Mouse (Mus musculus): ENCODE measurements around the gene Rprd1b. TPM values are rescaled to one million over a fixed set of nuclear protein-coding genes. Genes with fewer than 3 reads are reported as not detected.

Gene Rprd1b
- 10 to 100 TPM; 29.2 to 37.1 TPM for total RNA-seq (2021)
- long read RNA-seq, experiment 1, full-length matches to known transcripts = 4 of 24 reads
- long read RNA-seq, experiment 1, partial matches to known transcripts = 18 of 24 reads
- long read RNA-seq, experiment 1, other reads (novel, unspliced or antisense) = 2 of 24 reads
- long read RNA-seq, experiment 2, full-length matches to known transcripts = 6 of 14 reads
- long read RNA-seq, experiment 2, partial matches to known transcripts = 1 of 14 reads
- long read RNA-seq, experiment 2, other reads (novel, unspliced or antisense) = 7 of 14 reads

- DNase-seq = peak; percentile 94 to 95
Measured at GRCm38 (mm10) chr2:158028354-158028863, at the start of gene Rprd1b, which contains the start of gene Tti1. Gene Rprd1b (plus strand): TSS chr2:158028497. Gene Tti1 (minus strand): TSS chr2:158028433.

GRCm38 (mm10) chr2:157979241-157979640, 49.1 kb upstream of the Rprd1b start:
- DNase-seq = no peak

GRCm38 (mm10) chr2:157982727-157983126, 45.6 kb upstream of the Rprd1b start:
- no peak for DNase-seq

- DNase-seq = no peak
Measured at GRCm38 (mm10) chr2:157983276-157983675, 45.0 kb upstream of the Rprd1b start.

- DNase-seq = no peak
Measured at GRCm38 (mm10) chr2:157985611-157986010, 42.7 kb upstream of the Rprd1b start.

GRCm38 (mm10) chr2:157986235-157986634, 42.1 kb upstream of the Rprd1b start:
- no peak for DNase-seq

- DNase-seq = no peak
Measured at GRCm38 (mm10) chr2:157988416-157989190, 39.7 kb upstream of the Rprd1b start.

GRCm38 (mm10) chr2:157989946-157990345, 38.4 kb upstream of the Rprd1b start:
- DNase-seq = peak in 1 of 2 experiments; percentile 5

GRCm38 (mm10) chr2:157991026-157991425, 37.3 kb upstream of the Rprd1b start:
- no peak for DNase-seq

GRCm38 (mm10) chr2:157992501-157992900, 35.8 kb upstream of the Rprd1b start:
- DNase-seq = no peak

GRCm38 (mm10) chr2:157998817-157999216, 29.5 kb upstream of the Rprd1b start:
- no peak for DNase-seq

- no peak for DNase-seq
Measured at GRCm38 (mm10) chr2:158004620-158005019, 23.7 kb upstream of the Rprd1b start.

GRCm38 (mm10) chr2:158005641-158006040, 22.7 kb upstream of the Rprd1b start:
- DNase-seq = no peak

GRCm38 (mm10) chr2:158009373-158009772, 18.9 kb upstream of the Rprd1b start:
- DNase-seq = no peak

GRCm38 (mm10) chr2:158012608-158013007, 15.7 kb upstream of the Rprd1b start:
- DNase-seq = no peak

- DNase-seq = peak in 1 of 2 experiments; percentile 19
Measured at GRCm38 (mm10) chr2:158017330-158017729, 11.0 kb upstream of the Rprd1b start.

- DNase-seq = no peak
Measured at GRCm38 (mm10) chr2:158027855-158028353, 393 bp upstream of the Rprd1b start.

- DNase-seq = no peak
Measured at GRCm38 (mm10) chr2:158030007-158030406, 1.7 kb downstream of the Rprd1b start.

- no peak for DNase-seq
Measured at GRCm38 (mm10) chr2:158035813-158036212, 7.5 kb downstream of the Rprd1b start.

- no peak for DNase-seq
Measured at GRCm38 (mm10) chr2:158036408-158036807, 8.1 kb downstream of the Rprd1b start.

- no peak for DNase-seq
Measured at GRCm38 (mm10) chr2:158036953-158037352, 8.7 kb downstream of the Rprd1b start.

GRCm38 (mm10) chr2:158037571-158037970, 9.3 kb downstream of the Rprd1b start:
- DNase-seq = no peak

- DNase-seq = no peak
Measured at GRCm38 (mm10) chr2:158039662-158040061, 11.4 kb downstream of the Rprd1b start.
